Mouse (Mus musculus): Measurements from ENCODE around the gene Nav2.

Gene Nav2

GRCm38 (mm10) chr7:49639864-49640708 is 731.6 kb downstream of the Nav2 start:
- no peak for DNase-seq

GRCm38 (mm10) chr7:49640709-49641305 is 732.3 kb downstream of the Nav2 start:
- no peak for DNase-seq
